Mouse (Mus musculus) limb, embryonic 15.5 days (tissue): ENCODE data around the gene Ctnnbl1. TPM values are rescaled to one million over a fixed set of nuclear protein-coding genes. Genes with fewer than 3 reads are reported as not detected.

Experiments used
- ATAC-seq: fragments of 200-750 bp; cut with Nextera tagmentation; 2 replicates; pipeline ENCODE4 v1.8.0; 2017; ENCODE audit warnings: low read depth, moderate TSS enrichment; ENCODE audit not compliant: insufficient number of reproducible peaks, low FRiP score, low TSS enrichment
- H3K27ac ChIP-seq: fragments of 300-500 bp; sonication (generic); 2 replicates; pipeline ENCODE4 v1.5.1; 2015; ENCODE audit warnings: moderate library complexity, mild to moderate bottlenecking, inconsistent platforms
- H3K27me3 ChIP-seq: fragments of 300-500 bp; sonication (generic); 2 replicates; pipeline ENCODE4 v1.6.1; 2015; ENCODE audit warnings: inconsistent platforms
- H3K36me3 ChIP-seq: fragments of 300-500 bp; sonication (generic); 2 replicates; pipeline ENCODE4 v1.6.1; 2015; ENCODE audit warnings: inconsistent platforms
- H3K4me1 ChIP-seq: fragments of 300-500 bp; sonication (generic); 2 replicates; pipeline ENCODE4 v1.6.1; 2015; ENCODE audit warnings: inconsistent platforms
- H3K4me2 ChIP-seq: fragments of 300-500 bp; sonication (generic); 2 replicates; pipeline ENCODE4 v1.6.1; 2015; ENCODE audit warnings: mild to moderate bottlenecking, inconsistent platforms
- H3K4me3 ChIP-seq: fragments of 300-500 bp; sonication (generic); 2 replicates; pipeline ENCODE4 v1.5.1; 2015; ENCODE audit warnings: mild to moderate bottlenecking, inconsistent platforms
- H3K9ac ChIP-seq: fragments of 300-500 bp; sonication (generic); 2 replicates; pipeline ENCODE4 v1.6.1; 2015; ENCODE audit warnings: inconsistent platforms
- H3K9me3 ChIP-seq: fragments of 300-500 bp; sonication (generic); 2 replicates; pipeline ENCODE4 v1.6.1; 2016; ENCODE audit warnings: inconsistent platforms
- WGBS: fragments of 180-500 bp; shearing (Covaris S2); methylation state at CpG from one replicate; pipeline ENCODE4 v1.1.7; 2015; 5-methylcytosine and 5-hydroxymethylcytosine counted together
- polyA plus RNA-seq: library from polyadenylated mRNA; unstranded; fragments of >200 nt; fragmentation: Nextera tagmentation; extraction: Ambion mirVana; gene quantifications from 2 replicates; pipeline ENCODE4 v1.2.1, GENCODE M21; 2015

Gene Ctnnbl1
- polyA plus RNA-seq, 1 experiment from 2014 or later, result 51.0 TPM

- H3K27me3 ChIP-seq, result peaks cover 47% of the 10 kb centered on the region
- 0 out of 2 replicates have a peak, but pooled peaks have one; percentile 53 for ATAC-seq
These were observed 176.0 kb downstream of the Ctnnbl1 start for GRCm38 (mm10) chr2:157913204-157913636.

GRCm38 (mm10) chr2:157913705-157914104 lies 176.5 kb downstream of the Ctnnbl1 start:
- ATAC-seq, result no peak
- Histone ChIP-seq H3K4me1 (peaks cover 9% of the 10 kb centered on the region), H3K36me3 (no peaks in the 10 kb centered on the region), H3K9me3 (no peaks in the 10 kb centered on the region), H3K4me2 (no peak overlapping the region), H3K4me3 (no peak overlapping the region), H3K27me3 (peaks cover 47% of the 10 kb centered on the region), H3K27ac (no peak overlapping the region), H3K9ac (no peak overlapping the region)
- 2% methylated on average over 4 of the region's 4 CpGs for WGBS

More at GRCm38 (mm10) chr2:157913204-157913636, 176.0 kb downstream of the Ctnnbl1 start:
- Histone ChIP-seq H3K27ac (no peak overlapping the region), H3K36me3 (no peaks in the 10 kb centered on the region), H3K4me2 (no peak overlapping the region), H3K4me1 (peaks cover 9% of the 10 kb centered on the region), H3K9me3 (no peaks in the 10 kb centered on the region), H3K4me3 (no peak overlapping the region), H3K9ac (no peak overlapping the region)
- WGBS, result 1% methylated on average over 16 of the region's 16 CpGs

- H3K27ac ChIP-seq, result no peak within 1 kb of the TSS
- H3K4me1 ChIP-seq, result peaks cover 9% of the 10 kb centered on the region
- peak within 1 kb of the TSS; percentile 29 for H3K4me3 ChIP-seq
- no peaks in the 10 kb centered on the region for H3K36me3 ChIP-seq
- peaks cover 49% of the 10 kb centered on the region for H3K27me3 ChIP-seq
- 3% methylated on average over 61 of the region's 62 CpGs for WGBS
- H3K9ac ChIP-seq, result no peak within 1 kb of the TSS
- no peaks in the 10 kb centered on the region for H3K9me3 ChIP-seq
- peak within 1 kb of the TSS; percentile 50 for H3K4me2 ChIP-seq
- no peak for ATAC-seq
These were observed 177.0 kb downstream of the Ctnnbl1 start, which contains the start of gene Vstm2l for GRCm38 (mm10) chr2:157914105-157914764. TSS of gene Vstm2l (plus strand) at chr2:157914653.

- Histone ChIP-seq H3K27me3 (peaks cover 54% of the 10 kb centered on the region), H3K36me3 (no peaks in the 10 kb centered on the region), H3K9me3 (no peaks in the 10 kb centered on the region), H3K27ac (no peak overlapping the region), H3K4me2 (peak overlapping the region; percentile 50), H3K9ac (no peak overlapping the region), H3K4me1 (peaks cover 9% of the 10 kb centered on the region), H3K4me3 (peak overlapping the region; percentile 29)
- ATAC-seq, result no peak
- WGBS, result 40% methylated on average over 43 of the region's 43 CpGs
These were observed 177.8 kb downstream of the Ctnnbl1 start for GRCm38 (mm10) chr2:157914889-157915517.

DNA sequence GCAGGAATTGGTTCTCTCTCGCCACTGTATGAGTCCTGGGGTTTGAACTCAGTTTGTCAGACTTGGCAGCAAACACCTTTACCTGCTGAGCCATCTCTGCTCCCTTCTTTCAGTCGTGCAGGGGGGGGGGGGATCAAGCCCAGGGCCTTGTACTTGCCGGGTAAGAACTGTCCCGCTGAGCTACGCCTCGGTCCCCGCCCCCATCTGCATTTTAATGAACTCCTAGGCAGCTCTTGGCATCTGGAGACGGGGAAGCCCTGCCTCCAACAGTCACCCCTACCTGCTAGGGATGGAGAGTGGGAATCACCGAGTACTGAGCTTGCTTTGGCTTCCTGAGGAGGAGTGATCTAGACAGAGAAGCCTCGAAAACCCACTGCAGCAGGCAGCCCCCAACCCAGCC lies 181.3 kb downstream of the Ctnnbl1 start:
- H3K4me3 ChIP-seq, result no peak overlapping the region
- peaks cover 60% of the 10 kb centered on the region for H3K27me3 ChIP-seq

GRCm38 (mm10) chr2:157921551-157921950 lies 184.3 kb downstream of the Ctnnbl1 start:
- WGBS, result 68% methylated on average over 7 of the region's 7 CpGs
- H3K9ac ChIP-seq, result no peak overlapping the region
- no peaks in the 10 kb centered on the region for H3K9me3 ChIP-seq
- no peaks in the 10 kb centered on the region for H3K36me3 ChIP-seq
- peaks cover 7% of the 10 kb centered on the region; the same call in 1 of the 2 replicates for H3K4me1 ChIP-seq
- H3K27me3 ChIP-seq, result peaks cover 30% of the 10 kb centered on the region
- no peak overlapping the region for H3K4me3 ChIP-seq
- ATAC-seq, result no peak
- no peak overlapping the region for H3K27ac ChIP-seq
- no peak overlapping the region for H3K4me2 ChIP-seq

More for the DNA sequence above, 181.3 kb downstream of the Ctnnbl1 start:
- no peaks in the 10 kb centered on the region for H3K9me3 ChIP-seq
- ATAC-seq, result no peak
- H3K27ac ChIP-seq, result no peak overlapping the region
- H3K36me3 ChIP-seq, result no peaks in the 10 kb centered on the region
- no peak overlapping the region for H3K4me2 ChIP-seq
- H3K4me1 ChIP-seq, result peaks cover 13% of the 10 kb centered on the region
- WGBS, result 6% methylated on average over 10 of the region's 10 CpGs
- H3K9ac ChIP-seq, result no peak overlapping the region

DNA sequence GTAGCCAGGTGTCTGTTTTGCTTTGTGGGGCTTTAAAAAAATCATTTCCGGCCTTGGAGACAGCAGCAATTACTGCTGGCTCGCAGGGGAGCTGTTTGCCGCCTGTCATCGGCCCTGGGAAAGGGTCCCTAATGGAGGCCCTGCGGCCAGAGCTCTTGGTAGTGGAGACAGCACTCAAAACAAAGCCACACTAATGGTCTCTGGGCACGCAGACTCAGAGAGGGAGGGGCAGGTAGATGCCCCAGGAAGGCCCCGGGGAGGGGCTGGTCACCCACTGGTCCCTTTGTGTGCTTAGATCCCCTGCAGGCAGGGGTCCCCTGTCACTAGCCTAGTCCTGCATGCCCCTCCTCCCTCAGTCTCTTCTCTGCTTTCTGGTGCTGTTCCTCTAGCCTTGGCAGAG lies 186.2 kb downstream of the Ctnnbl1 start:
- Histone ChIP-seq H3K27ac (no peak overlapping the region), H3K9ac (no peak overlapping the region)
- 0% methylated on average over 7 of the region's 7 CpGs for WGBS

GRCm38 (mm10) chr2:157924504-157924903 lies 187.3 kb downstream of the Ctnnbl1 start:
- no peak for ATAC-seq
- Histone ChIP-seq H3K4me3 (no peak overlapping the region), H3K9me3 (no peaks in the 10 kb centered on the region), H3K4me1 (peaks cover 19% of the 10 kb centered on the region), H3K4me2 (no peak overlapping the region), H3K36me3 (no peaks in the 10 kb centered on the region), H3K27me3 (peaks cover 17% of the 10 kb centered on the region), H3K9ac (no peak overlapping the region), H3K27ac (no peak overlapping the region)
- WGBS, result 50% methylated on average over 5 of the region's 5 CpGs

More for the DNA sequence above, 186.2 kb downstream of the Ctnnbl1 start:
- Histone ChIP-seq H3K9me3 (no peaks in the 10 kb centered on the region), H3K36me3 (no peaks in the 10 kb centered on the region), H3K4me1 (peaks cover 19% of the 10 kb centered on the region), H3K4me3 (no peak overlapping the region), H3K27me3 (peaks cover 21% of the 10 kb centered on the region), H3K4me2 (no peak overlapping the region)
- ATAC-seq, result no peak

GRCm38 (mm10) chr2:157926502-157926901 lies 189.3 kb downstream of the Ctnnbl1 start:
- H3K4me1 ChIP-seq, result peaks cover 19% of the 10 kb centered on the region
- no peak overlapping the region for H3K4me2 ChIP-seq
- peaks cover 13% of the 10 kb centered on the region for H3K27me3 ChIP-seq
- 44% methylated on average over 7 of the region's 7 CpGs for WGBS
- no peak overlapping the region for H3K27ac ChIP-seq
- no peak overlapping the region for H3K4me3 ChIP-seq
- H3K9me3 ChIP-seq, result no peaks in the 10 kb centered on the region
- ATAC-seq, result no peak
- H3K36me3 ChIP-seq, result no peaks in the 10 kb centered on the region
- H3K9ac ChIP-seq, result no peak overlapping the region

- 33% methylated on average over 3 of the region's 3 CpGs for WGBS
- ATAC-seq, result no peak
These were observed 189.7 kb downstream of the Ctnnbl1 start for GRCm38 (mm10) chr2:157926927-157927326.

GRCm38 (mm10) chr2:157927397-157927796 lies 190.2 kb downstream of the Ctnnbl1 start:
- no peak for ATAC-seq
- Histone ChIP-seq H3K36me3 (no peaks in the 10 kb centered on the region), H3K9ac (no peak overlapping the region), H3K9me3 (no peaks in the 10 kb centered on the region), H3K4me2 (no peak overlapping the region), H3K4me1 (peaks cover 19% of the 10 kb centered on the region), H3K27ac (no peak overlapping the region), H3K4me3 (no peak overlapping the region), H3K27me3 (peaks cover 13% of the 10 kb centered on the region)
- WGBS, result 51% methylated on average over 20 of the region's 20 CpGs

More at GRCm38 (mm10) chr2:157926927-157927326, 189.7 kb downstream of the Ctnnbl1 start:
- H3K4me1 ChIP-seq, result peaks cover 19% of the 10 kb centered on the region
- peaks cover 13% of the 10 kb centered on the region for H3K27me3 ChIP-seq
- no peak overlapping the region for H3K9ac ChIP-seq
- H3K4me3 ChIP-seq, result no peak overlapping the region
- no peaks in the 10 kb centered on the region for H3K36me3 ChIP-seq
- no peak overlapping the region for H3K27ac ChIP-seq
- no peak overlapping the region for H3K4me2 ChIP-seq
- no peaks in the 10 kb centered on the region for H3K9me3 ChIP-seq

DNA sequence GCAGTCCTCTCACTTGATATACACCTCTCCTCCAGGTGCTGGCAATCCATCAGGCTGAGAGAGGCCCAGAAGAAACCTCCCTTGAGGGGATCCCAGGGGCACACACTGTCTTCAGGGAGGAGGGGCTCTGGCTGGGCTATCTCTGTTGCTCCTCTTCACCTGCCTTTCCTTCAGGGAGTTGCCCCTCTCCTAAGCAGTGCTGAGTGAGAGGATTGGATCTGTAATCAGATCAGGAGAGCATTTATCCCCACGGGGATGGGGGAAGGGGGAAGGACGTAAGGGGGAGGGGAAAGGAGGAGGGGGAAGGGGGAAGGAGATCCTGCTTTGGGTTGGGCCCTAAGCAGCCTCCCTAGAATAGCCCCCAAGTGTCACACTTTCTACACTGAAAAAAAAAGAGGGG lies 190.6 kb downstream of the Ctnnbl1 start:
- no peak overlapping the region for H3K9ac ChIP-seq
- peaks cover 19% of the 10 kb centered on the region for H3K4me1 ChIP-seq
- H3K27me3 ChIP-seq, result peaks cover 13% of the 10 kb centered on the region
- H3K9me3 ChIP-seq, result no peaks in the 10 kb centered on the region
- no peak overlapping the region for H3K27ac ChIP-seq
- WGBS, result 19% methylated on average over 2 of the region's 2 CpGs
- no peaks in the 10 kb centered on the region for H3K36me3 ChIP-seq
- no peak for ATAC-seq
- H3K4me2 ChIP-seq, result no peak overlapping the region
- H3K4me3 ChIP-seq, result no peak overlapping the region
